Mouse (Mus musculus) thymus, adult 18-20 months (tissue): ENCODE data around the gene Abca2.

Source experiments
- DNase-seq, 2 experiments: peaks; one replicate each; pipeline ENCODE4 v3.0.0; 2022; ENCODE audit warnings: mixed read lengths in 2 of 2

The Abca2 gene

GRCm38 (mm10) chr2:25426721-25427191 is 1.7 kb upstream of the Abca2 start:
- peak in 1 of 2 experiments; percentile 40 for DNase-seq

GRCm38 (mm10) chr2:25427256-25427655 is 1.2 kb upstream of the Abca2 start:
- DNase-seq = no peak

- DNase-seq = no peak
These were observed 1.1 kb downstream of the Abca2 start for GRCm38 (mm10) chr2:25429435-25430180.

GRCm38 (mm10) chr2:25430395-25431233 is 2.1 kb downstream of the Abca2 start:
- DNase-seq = no peak

GRCm38 (mm10) chr2:25431308-25431855 is 2.9 kb downstream of the Abca2 start:
- no peak for DNase-seq

GRCm38 (mm10) chr2:25432326-25433098 is 4.0 kb downstream of the Abca2 start:
- no peak for DNase-seq

- DNase-seq = no peak
These were observed 4.6 kb downstream of the Abca2 start for GRCm38 (mm10) chr2:25433101-25433500.

- no peak for DNase-seq
These were observed 5.8 kb downstream of the Abca2 start for GRCm38 (mm10) chr2:25434292-25434691.

GRCm38 (mm10) chr2:25436286-25436820 is 7.8 kb downstream of the Abca2 start:
- DNase-seq = no peak

- DNase-seq = no peak
These were observed 12.6 kb downstream of the Abca2 start for GRCm38 (mm10) chr2:25441067-25441466.

GRCm38 (mm10) chr2:25442682-25443081 is 14.2 kb downstream of the Abca2 start:
- DNase-seq = no peak

GRCm38 (mm10) chr2:25450853-25451647 is 22.5 kb downstream of the Abca2 start:
- no peak for DNase-seq

GRCm38 (mm10) chr2:25452951-25453350 is 24.4 kb downstream of the Abca2 start:
- no peak for DNase-seq

GRCm38 (mm10) chr2:25456205-25456953 is 27.9 kb downstream of the Abca2 start, which contains the start of gene Clic3:
TSS of gene Clic3 (plus strand) at chr2:25456838.
- no peak for DNase-seq

GRCm38 (mm10) chr2:25457022-25457896 is 28.8 kb downstream of the Abca2 start:
- DNase-seq = no peak

- no peak for DNase-seq
These were observed 30.4 kb downstream of the Abca2 start for GRCm38 (mm10) chr2:25458911-25459310.

- DNase-seq = no peak
These were observed 31.6 kb downstream of the Abca2 start for GRCm38 (mm10) chr2:25460135-25460534.

GRCm38 (mm10) chr2:25460551-25461309 is 32.2 kb downstream of the Abca2 start, which contains the start of gene Paxx:
TSS of gene Paxx (minus strand) at chr2:25461094.
- DNase-seq = peak; percentile 93 to 97

- no peak for DNase-seq
These were observed 32.9 kb downstream of the Abca2 start for GRCm38 (mm10) chr2:25461407-25461806.
